Mouse (Mus musculus) olfactory bulb, adult 2 months (tissue): ENCODE data around the gene Ttll3. TPM values are rescaled to one million over a fixed set of nuclear protein-coding genes. Genes with fewer than 3 reads are reported as not detected.

ENCODE experiments used
- H3K27ac ChIP-seq: fragments of 200-500 bp; 2 replicates; pipeline ENCODE4 v1.5.1; 2012; ENCODE audit warnings: low read depth, low read length; ENCODE audit not compliant: insufficient read depth
- H3K4me1 ChIP-seq: fragments of 200-500 bp; 2 replicates; pipeline ENCODE4 v1.6.1; 2012; ENCODE audit warnings: low read length; ENCODE audit not compliant: control insufficient read depth, insufficient read depth
- H3K4me3 ChIP-seq: fragments of 200-500 bp; 2 replicates; pipeline ENCODE4 v1.5.1; 2012; ENCODE audit warnings: mild to moderate bottlenecking, low read depth, low read length, moderate library complexity; ENCODE audit not compliant: insufficient read depth
- CTCF ChIP-seq: fragments of 200-500 bp; IDR thresholded peaks from 2 replicates; pipeline ENCODE4 v1.5.1; 2012; ENCODE audit warnings: low read depth, mild to moderate bottlenecking, low read length, moderate library complexity; ENCODE audit not compliant: insufficient read depth
- POLR2A ChIP-seq: fragments of 200-500 bp; IDR thresholded peaks from 2 replicates; pipeline ENCODE4 v1.6.1; 2012; ENCODE audit warnings: mild to moderate bottlenecking, low read depth, low read length, moderate library complexity; ENCODE audit not compliant: insufficient read depth
- WGBS: fragments of 180-500 bp; shearing (Covaris S2); methylation state at CpG from one replicate; pipeline ENCODE4 v1.1.7; 2018; 5-methylcytosine and 5-hydroxymethylcytosine counted together
- polyA plus RNA-seq: library from polyadenylated mRNA; stranded (reverse); fragments of >200 nt; gene quantifications from 2 replicates; pipeline ENCODE4 v1.2.4, GENCODE M21; 2012; ENCODE audit warnings: low replicate concordance; ENCODE audit not compliant: missing spikeins, insufficient read depth, insufficient read length

Ttll3 gene
- polyA plus RNA-seq, 1 experiment = not detected

DNA sequence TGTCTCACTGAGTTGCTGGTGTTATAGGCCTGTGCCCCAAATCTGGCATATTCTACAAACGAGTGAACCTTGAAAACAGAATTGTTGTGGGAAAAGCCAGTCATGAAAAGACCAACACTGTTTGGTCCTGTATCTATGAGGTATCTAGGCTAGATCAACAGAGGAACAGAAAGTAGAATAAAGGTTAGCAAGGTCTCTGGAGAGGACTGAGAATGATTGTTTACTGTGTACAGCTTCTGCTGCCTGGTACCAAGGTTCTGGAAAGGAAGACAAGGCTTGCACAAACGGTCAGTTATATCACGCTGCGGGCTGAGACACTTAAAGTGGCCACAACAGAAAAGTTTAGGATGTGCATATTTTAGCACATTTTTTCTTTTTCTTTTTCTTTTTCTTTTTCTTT is 37.6 kb downstream of the Ttll3 start:
- 86% methylated on average over 4 of the region's 4 CpGs for WGBS
- H3K27ac ChIP-seq = no peak overlapping the region
- H3K4me3 ChIP-seq = no peak overlapping the region
- TF ChIP-seq CTCF = no peak
- no peaks in the 10 kb centered on the region for H3K4me1 ChIP-seq

DNA sequence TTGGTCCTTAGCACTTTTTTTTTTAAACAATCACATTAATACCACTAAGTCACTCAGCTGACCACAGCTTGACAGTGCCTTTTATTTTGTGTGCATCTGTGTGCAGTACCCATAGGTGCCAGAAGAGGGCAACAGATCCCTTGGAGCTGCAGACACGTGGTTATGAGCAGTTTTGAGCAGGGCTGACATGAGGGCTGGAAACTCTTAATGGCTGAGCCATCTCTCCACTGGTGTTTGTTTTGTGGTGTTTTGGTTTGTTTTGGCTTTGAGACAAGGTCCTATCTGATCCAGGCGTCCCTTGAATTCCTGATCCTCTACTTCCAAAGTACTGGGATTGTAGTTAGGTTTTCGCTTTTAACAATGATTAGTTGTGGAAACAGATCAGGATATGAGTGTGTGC is 38.3 kb downstream of the Ttll3 start:
- TF ChIP-seq POLR2A (no peak), CTCF (no peak)
- WGBS = 66% methylated on average over 3 of the region's 3 CpGs
- H3K4me3 ChIP-seq = no peak overlapping the region
- H3K4me1 ChIP-seq = 0 out of 2 replicates have a peak, but pooled peaks cover 2% of the 10 kb centered on the region
- no peak overlapping the region for H3K27ac ChIP-seq

DNA sequence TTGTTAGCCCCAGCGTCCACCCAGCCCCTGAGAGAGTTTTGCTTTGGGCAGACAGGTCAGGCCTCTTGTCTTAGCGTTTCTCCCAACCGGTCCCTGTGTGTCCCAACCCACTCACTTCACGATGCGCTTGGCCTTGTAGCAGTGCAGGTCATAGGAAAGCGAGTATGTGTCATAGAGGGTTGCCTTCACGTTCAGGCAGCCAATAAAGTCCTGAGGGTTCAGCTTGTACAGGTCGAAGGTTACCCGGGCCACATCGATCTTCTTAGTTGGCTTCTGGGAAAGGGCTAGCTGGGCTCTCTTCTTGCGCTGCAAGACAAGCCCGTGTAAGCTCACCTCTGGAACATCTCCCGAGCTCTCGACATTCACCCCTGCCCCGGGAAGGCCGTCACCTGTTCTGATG is 38.9 kb downstream of the Ttll3 start:
- H3K4me3 ChIP-seq = no peak overlapping the region
- 92% methylated on average over 16 of the region's 16 CpGs for WGBS
- H3K27ac ChIP-seq = no peak overlapping the region
- H3K4me1 ChIP-seq = 0 out of 2 replicates have a peak, but pooled peaks cover 2% of the 10 kb centered on the region
- no peak for TF ChIP-seq CTCF
- no peak for TF ChIP-seq POLR2A

DNA sequence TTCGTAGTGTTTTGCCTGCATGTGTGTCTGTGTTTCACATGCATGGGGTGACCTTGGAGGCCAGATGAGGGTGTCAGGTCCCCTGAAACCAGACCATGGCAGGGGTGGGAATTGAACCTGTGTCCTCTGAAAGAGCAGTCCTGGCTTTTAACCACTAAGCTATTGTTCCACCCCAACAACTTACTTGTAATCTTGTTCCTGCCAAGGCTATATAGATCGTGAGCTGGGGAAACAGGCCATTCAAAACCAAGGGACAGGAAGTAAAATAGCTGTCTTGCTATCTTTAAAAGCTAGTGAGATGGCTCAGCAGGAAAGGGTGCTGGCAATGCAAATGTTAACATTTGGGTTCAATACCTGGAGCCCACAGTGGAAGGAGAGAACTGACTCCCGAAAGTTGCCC is 40.9 kb downstream of the Ttll3 start:
- WGBS = 78% methylated on average over 3 of the region's 3 CpGs

DNA sequence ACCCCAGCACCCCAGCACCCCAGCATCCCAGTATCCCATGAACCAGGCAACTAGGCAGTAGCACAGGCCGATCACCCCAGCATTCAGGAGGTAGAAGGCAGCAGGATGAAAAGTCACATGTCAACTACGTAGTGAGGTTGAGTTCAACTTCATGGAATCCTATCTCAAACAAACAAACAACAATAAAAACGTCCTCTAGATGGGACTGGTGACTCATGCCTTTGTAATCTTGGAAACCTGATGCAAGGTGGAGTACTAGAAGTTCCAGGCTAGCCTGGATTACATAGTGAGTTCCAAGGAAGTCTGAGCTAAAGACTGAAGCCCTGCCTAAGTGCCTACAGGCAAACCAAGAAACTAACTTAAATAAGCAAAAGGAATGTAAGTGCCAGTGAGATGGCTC is 41.8 kb downstream of the Ttll3 start:
- no peak overlapping the region for H3K27ac ChIP-seq
- 0 out of 2 replicates have a peak, but pooled peaks cover 2% of the 10 kb centered on the region for H3K4me1 ChIP-seq
- TF ChIP-seq CTCF = no peak
- TF ChIP-seq POLR2A = no peak
- 62% methylated on average over 3 of the region's 3 CpGs for WGBS
- no peak overlapping the region for H3K4me3 ChIP-seq

More for the DNA sequence above, 40.9 kb downstream of the Ttll3 start:
- Histone ChIP-seq H3K4me1 (0 out of 2 replicates have a peak, but pooled peaks cover 2% of the 10 kb centered on the region), H3K27ac (no peak overlapping the region), H3K4me3 (no peak overlapping the region)
- no peak for TF ChIP-seq CTCF
- TF ChIP-seq POLR2A = no peak

DNA sequence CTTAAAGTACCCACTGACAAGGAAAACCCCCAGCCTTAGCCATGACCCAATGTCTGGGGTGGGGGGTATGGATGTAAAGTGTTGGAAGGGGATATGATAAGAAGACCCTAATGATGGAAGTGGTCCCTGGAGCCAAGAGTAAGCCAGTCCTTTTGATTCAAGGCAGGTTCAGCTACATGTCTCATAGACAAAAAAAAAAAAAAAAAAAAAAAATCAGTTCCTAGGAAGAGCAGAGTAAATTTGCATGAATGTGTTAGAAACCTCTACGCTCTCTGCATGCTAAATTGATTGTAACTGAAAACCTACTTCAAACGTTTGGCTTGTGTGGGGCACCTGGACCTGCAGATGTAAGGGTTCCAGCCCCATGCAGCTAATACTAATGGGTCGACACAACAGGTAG is 42.7 kb downstream of the Ttll3 start:
- Histone ChIP-seq H3K4me1 (0 out of 2 replicates have a peak, but pooled peaks cover 2% of the 10 kb centered on the region), H3K27ac (no peak overlapping the region), H3K4me3 (no peak overlapping the region)
- 40% methylated on average over 3 of the region's 3 CpGs for WGBS
- no peak for TF ChIP-seq POLR2A
- no peak for TF ChIP-seq CTCF

DNA sequence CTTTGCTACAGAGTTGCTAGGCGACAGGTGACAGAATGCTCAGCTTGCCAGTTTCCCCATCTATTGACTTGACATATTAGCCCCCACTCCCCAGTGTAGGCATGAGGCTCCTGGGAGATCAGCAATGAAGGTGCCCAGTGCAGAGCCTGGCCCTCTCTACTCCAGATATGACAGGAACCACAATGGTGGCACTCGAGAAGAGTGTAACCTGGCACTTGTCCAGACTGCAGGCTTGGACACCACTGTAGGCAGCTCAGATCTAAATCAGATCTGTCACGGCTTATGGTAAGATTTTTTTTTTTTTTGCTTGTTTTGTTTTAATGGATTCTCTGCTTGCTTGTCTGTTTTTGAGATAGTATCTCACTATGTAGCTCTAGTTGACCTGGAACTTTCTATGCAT is 44.6 kb downstream of the Ttll3 start:
- H3K4me1 ChIP-seq = 0 out of 2 replicates have a peak, but pooled peaks cover 2% of the 10 kb centered on the region
- 81% methylated on average over 3 of the region's 3 CpGs for WGBS
- no peak overlapping the region for H3K27ac ChIP-seq
- TF ChIP-seq POLR2A (no peak), CTCF (no peak)
- no peak overlapping the region for H3K4me3 ChIP-seq

DNA sequence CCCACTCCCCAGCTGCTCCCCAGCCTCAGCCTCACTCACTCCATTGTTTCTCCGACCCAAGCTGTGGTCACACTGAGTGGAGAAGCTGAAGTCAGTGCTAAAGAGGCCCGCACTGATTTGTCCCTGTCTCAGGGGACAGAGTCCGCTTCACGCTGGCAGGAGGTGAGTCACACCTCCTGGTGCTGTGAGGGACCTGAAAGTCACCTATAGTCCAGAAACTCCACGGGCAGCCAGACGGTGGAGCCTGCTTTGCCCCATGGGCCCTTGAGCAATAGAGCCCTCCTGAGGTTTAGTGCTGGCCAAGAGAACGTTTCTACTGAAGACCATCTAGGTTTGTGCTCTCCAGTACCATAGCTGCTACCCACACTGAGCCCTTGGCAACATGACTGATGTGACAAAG is 45.6 kb downstream of the Ttll3 start:
- TF ChIP-seq CTCF (no peak), POLR2A (no peak)
- Histone ChIP-seq H3K4me1 (0 out of 2 replicates have a peak, but pooled peaks cover 2% of the 10 kb centered on the region), H3K4me3 (no peak overlapping the region), H3K27ac (no peak overlapping the region)
- WGBS = 77% methylated on average over 7 of the region's 7 CpGs

DNA sequence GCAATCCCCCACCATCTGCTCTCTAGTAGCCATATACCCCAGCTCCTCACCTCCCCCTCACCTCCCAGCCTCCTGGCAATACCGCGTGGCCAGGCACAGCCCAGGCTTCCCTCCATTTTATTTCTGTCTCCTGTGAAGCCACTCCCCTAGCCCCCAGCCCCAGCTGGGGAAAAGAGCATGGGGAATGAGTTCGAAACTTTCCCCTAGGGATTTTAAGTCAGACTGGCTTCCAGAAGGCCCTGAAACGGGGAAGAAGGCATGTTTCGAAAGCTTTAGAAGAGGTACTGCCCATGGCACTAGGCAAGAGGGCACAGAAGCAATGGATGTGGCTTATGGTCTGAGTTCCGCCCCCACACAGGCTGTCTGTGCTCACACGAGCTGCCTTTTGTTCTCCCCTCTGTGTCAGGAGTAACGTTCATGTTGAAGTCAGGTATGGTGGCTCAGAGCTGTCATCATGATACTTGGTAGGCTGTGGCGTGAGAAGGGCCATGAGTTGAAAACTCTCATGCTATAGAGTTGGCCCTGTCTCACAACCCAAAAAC is 46.7 kb downstream of the Ttll3 start, which contains the start of gene Cidec:
Gene Cidec, minus strand, starts transcription at position 97 of the 542 bp plus-strand sequence.
- WGBS = 85% methylated on average over 9 of the region's 9 CpGs
- Histone ChIP-seq H3K27ac (no peak within 1 kb of the TSS), H3K4me3 (no peak within 1 kb of the TSS), H3K4me1 (0 out of 2 replicates have a peak, but pooled peaks cover 2% of the 10 kb centered on the region)
- TF ChIP-seq CTCF (no peak), POLR2A (no peak)
